Mouse (Mus musculus): ENCODE results near the gene Ppp1r18. TPM values are rescaled to one million over a fixed set of nuclear protein-coding genes. Genes with fewer than 3 reads are reported as not detected.
A peak's percentile ranks its signal among the peaks of the same experiment; 100 is the strongest.

The Ppp1r18 gene
- polyA plus RNA-seq, 1 experiment from 2014 or later: 21.3 TPM

DNA sequence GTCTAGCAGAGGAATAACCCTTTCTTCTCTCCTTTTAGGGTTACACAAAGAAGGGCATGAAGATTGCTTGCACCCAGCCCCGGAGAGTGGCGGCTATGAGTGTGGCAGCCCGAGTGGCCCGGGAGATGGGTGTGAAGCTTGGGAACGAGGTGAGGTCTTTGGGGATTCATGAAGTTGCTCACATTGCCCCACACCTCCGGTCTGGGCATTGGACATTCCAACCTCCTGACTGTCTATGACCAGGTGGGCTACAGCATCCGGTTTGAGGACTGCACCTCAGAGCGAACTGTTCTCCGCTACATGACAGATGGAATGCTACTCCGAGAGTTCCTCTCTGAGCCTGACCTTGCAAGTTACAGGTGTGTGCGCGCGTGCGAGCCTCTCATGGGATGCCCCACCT lies 18.4 kb downstream of the Ppp1r18 start:
- 94% methylated on average over 14 of the region's 14 CpGs for WGBS (ENCODE audit: insufficient replicate concordance)
- H3K4me1 ChIP-seq (ENCODE audit: control insufficient read depth, insufficient read depth, low read length): peaks cover 5% of the 10 kb centered on the region; the same call in 1 of the 2 replicates
- H3K27ac ChIP-seq (ENCODE audit: low read depth, low read length): no peak overlapping the region
- H3K4me3 ChIP-seq (ENCODE audit: low read depth, low read length): no peak overlapping the region
- ATAC-seq (replicated peaks; ENCODE audit: insufficient number of reproducible peaks, low FRiP score, low TSS enrichment): no peak
- H3K9me3 ChIP-seq (replicated peaks; ENCODE audit: control insufficient read depth, low read length): no peaks in the 10 kb centered on the region
- H3K4me2 ChIP-seq: no peak overlapping the region
- no peak overlapping the region for H3K9ac ChIP-seq (ENCODE audit: low read depth, low read length)
- H3K36me3 ChIP-seq (ENCODE audit: control insufficient read depth, insufficient read depth, low read length): peaks cover 38% of the 10 kb centered on the region
- H3K27me3 ChIP-seq (ENCODE audit: control insufficient read depth, insufficient read depth, low read length): no peaks in the 10 kb centered on the region

DNA sequence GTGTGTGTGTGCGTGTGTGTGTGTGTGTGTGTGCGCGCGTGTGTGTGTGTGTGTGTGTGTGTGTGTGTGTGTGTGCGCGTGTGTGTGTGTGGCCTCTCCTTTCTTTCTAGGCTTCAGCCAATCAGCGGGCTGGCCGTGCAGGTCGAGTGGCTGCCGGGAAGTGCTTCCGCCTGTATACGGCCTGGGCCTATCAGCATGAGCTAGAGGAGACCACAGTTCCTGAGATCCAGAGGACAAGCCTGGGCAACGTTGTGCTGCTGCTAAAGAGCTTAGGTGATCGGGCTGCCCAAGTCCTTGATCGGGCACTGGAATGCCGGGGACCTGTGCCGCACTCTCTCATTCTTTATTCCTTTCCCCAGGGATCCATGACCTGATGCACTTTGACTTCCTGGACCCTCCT lies 22.3 kb downstream of the Ppp1r18 start:
- Histone ChIP-seq H3K4me1 (ENCODE audit: control insufficient read depth, insufficient read depth, low read length) (no peaks in the 10 kb centered on the region), H3K27me3 (ENCODE audit: control insufficient read depth, insufficient read depth, low read length) (no peaks in the 10 kb centered on the region), H3K9me3 (replicated peaks; ENCODE audit: control insufficient read depth, low read length) (no peaks in the 10 kb centered on the region), H3K36me3 (ENCODE audit: control insufficient read depth, insufficient read depth, low read length) (peaks cover 50% of the 10 kb centered on the region), H3K9ac (ENCODE audit: low read depth, low read length) (no peak overlapping the region), H3K27ac (ENCODE audit: low read depth, low read length) (no peak overlapping the region), H3K4me3 (ENCODE audit: low read depth, low read length) (no peak overlapping the region), H3K4me2 (no peak overlapping the region)
- no peak for ATAC-seq (replicated peaks; ENCODE audit: insufficient number of reproducible peaks, low FRiP score, low TSS enrichment)
- 80% methylated on average over 15 of the region's 17 CpGs for WGBS (ENCODE audit: insufficient replicate concordance)

DNA sequence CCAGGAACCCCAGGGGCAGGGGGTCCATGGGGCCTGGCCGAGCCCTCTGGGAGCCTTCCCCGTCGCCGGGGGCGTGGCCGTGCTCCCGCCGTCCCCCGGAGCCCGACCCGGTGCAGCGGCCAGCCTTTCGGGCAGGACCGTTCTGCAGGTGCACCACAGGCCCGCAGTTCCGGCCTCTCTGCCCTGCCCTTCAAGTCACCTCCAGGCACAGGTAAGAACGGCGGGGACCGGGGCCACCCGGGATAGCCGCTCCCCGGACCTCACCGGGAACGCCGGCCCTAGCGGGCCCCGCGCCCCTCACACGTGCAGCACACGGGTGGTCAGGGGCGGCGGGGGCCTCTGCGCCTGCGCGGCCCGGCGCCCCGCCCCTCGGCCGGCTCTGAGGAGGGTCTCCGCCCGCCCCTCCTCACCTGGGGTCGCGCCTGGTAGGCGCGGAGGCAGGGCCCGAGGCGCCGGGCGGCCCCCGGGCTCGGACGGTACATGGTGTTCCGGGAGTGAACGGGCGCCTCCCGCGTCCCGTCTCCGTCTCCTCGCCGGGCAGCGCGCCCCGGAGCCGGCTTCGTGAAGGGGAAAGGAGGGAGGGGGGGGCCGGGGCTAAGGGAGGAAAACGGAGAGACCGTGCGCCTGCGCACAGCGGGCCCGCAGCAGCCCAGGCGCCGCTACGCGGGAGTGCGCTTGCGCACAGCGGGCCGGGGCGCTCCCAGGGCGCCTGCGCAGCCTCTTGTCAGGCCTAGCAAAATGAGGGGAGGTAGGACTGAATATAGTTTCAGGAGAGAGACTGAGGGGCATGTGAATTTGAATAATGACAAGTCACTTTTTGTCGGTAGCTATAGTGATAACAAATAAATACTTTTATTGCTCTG lies 31.6 kb downstream of the Ppp1r18 start, which contains the start of gene 2310061I04Rik:
Gene 2310061I04Rik (minus strand): TSS at position 651 of the 863 bp plus-strand sequence.
- peak within 1 kb of the TSS; percentile 80 for H3K27ac ChIP-seq (ENCODE audit: low read depth, low read length)
- WGBS (ENCODE audit: insufficient replicate concordance): 1% methylated on average over 85 of the region's 86 CpGs
- no peaks in the 10 kb centered on the region for H3K9me3 ChIP-seq (replicated peaks; ENCODE audit: control insufficient read depth, low read length)
- peak within 1 kb of the TSS; percentile 77 for H3K4me3 ChIP-seq (ENCODE audit: low read depth, low read length)
- no peaks in the 10 kb centered on the region for H3K27me3 ChIP-seq (ENCODE audit: control insufficient read depth, insufficient read depth, low read length)
- peaks cover 16% of the 10 kb centered on the region for H3K36me3 ChIP-seq (ENCODE audit: control insufficient read depth, insufficient read depth, low read length)
- peak within 1 kb of the TSS; percentile 98 for H3K4me2 ChIP-seq
- peak; percentile 85 for ATAC-seq (replicated peaks; ENCODE audit: insufficient number of reproducible peaks, low FRiP score, low TSS enrichment)
- H3K4me1 ChIP-seq (ENCODE audit: control insufficient read depth, insufficient read depth, low read length): peaks cover 14% of the 10 kb centered on the region
- peak within 1 kb of the TSS; percentile 87 for H3K9ac ChIP-seq (ENCODE audit: low read depth, low read length)

DNA sequence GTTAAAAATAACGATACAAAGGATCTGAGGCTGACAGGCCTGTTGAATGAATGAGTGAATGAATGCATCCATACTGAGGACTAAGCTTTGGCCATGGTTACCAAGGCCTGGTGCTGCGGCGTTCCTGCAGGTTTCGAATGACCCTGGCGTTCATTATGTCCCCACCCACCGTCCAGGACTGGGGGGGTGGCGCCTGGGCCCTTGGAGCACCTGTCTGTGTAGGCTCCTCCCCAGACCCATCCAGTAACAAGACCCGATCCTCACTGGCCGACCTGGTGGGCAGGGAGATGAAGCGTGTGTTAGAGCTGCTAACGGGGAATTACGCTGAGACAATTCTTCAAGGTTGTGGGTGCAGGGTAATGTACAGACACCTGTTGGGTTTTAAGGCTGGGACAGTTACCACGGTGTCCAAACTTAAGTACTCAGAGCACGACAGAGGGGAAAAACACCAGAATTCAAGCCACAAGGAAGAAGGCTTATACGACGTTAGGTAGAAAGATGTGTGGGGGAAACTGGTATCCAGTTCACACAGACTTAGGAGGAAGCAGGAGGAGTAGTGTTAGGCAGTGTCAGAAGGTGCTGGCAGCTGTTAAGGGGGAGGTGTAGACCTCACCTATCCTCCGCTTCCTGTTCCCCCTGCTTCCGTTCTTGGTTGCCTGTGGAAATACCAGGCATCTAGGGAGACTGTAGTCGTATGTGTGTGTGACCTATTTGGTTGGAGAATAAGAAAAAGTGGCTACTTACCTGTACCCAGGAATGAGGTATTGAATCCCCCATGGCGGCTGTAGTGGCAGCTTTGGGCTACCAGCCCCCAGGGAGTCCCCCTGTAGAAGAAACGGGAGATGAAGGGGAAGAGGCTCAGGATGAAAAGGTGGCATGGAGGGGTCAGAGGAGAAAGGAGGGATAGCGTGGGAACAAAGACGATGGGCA lies 32.5 kb downstream of the Ppp1r18 start:
- H3K4me2 ChIP-seq: peak overlapping the region; percentile 98
- H3K27me3 ChIP-seq (ENCODE audit: control insufficient read depth, insufficient read depth, low read length): no peaks in the 10 kb centered on the region
- H3K9ac ChIP-seq (ENCODE audit: low read depth, low read length): peak overlapping the region; percentile 56; the same call in 1 of the 2 replicates
- 40% methylated on average over 23 of the region's 23 CpGs for WGBS (ENCODE audit: insufficient replicate concordance)
- H3K27ac ChIP-seq (ENCODE audit: low read depth, low read length): peak overlapping the region; percentile 43
- H3K9me3 ChIP-seq (replicated peaks; ENCODE audit: control insufficient read depth, low read length): no peaks in the 10 kb centered on the region
- 0 out of 2 replicates have a peak, but pooled peaks have one; percentile 5 for ATAC-seq (replicated peaks; ENCODE audit: insufficient number of reproducible peaks, low FRiP score, low TSS enrichment)
- H3K4me3 ChIP-seq (ENCODE audit: low read depth, low read length): peak overlapping the region; percentile 77
- H3K4me1 ChIP-seq (ENCODE audit: control insufficient read depth, insufficient read depth, low read length): peaks cover 14% of the 10 kb centered on the region
- H3K36me3 ChIP-seq (ENCODE audit: control insufficient read depth, insufficient read depth, low read length): peaks cover 11% of the 10 kb centered on the region

DNA sequence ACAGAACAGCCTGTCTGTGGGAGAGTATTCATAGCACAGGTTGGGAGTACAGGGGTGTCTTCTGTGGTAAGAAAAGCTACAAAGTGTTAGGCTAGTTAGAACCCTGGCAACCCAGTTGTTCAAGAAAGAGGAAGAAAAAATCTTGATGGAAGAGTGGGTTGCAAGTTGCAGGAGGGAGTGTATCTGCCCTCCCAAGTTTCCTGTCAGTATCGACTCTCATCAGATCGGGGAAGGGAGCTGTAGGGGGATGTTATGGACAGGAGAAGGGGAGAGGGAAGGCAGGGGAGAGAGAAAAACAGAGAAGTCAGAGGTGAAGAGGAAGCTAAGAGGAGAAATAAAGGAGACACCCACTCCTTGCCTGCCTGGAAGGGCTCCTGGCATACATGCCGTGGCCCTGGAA lies 35.2 kb downstream of the Ppp1r18 start:
- Histone ChIP-seq H3K4me2 (no peak overlapping the region), H3K9ac (ENCODE audit: low read depth, low read length) (no peak overlapping the region), H3K9me3 (replicated peaks; ENCODE audit: control insufficient read depth, low read length) (no peaks in the 10 kb centered on the region), H3K4me3 (ENCODE audit: low read depth, low read length) (no peak overlapping the region), H3K27me3 (ENCODE audit: control insufficient read depth, insufficient read depth, low read length) (no peaks in the 10 kb centered on the region), H3K27ac (ENCODE audit: low read depth, low read length) (no peak overlapping the region), H3K4me1 (ENCODE audit: control insufficient read depth, insufficient read depth, low read length) (peaks cover 14% of the 10 kb centered on the region), H3K36me3 (ENCODE audit: control insufficient read depth, insufficient read depth, low read length) (peaks cover 9% of the 10 kb centered on the region; the same call in 1 of the 2 replicates)
- no peak for ATAC-seq (replicated peaks; ENCODE audit: insufficient number of reproducible peaks, low FRiP score, low TSS enrichment)
- 78% methylated on average over 3 of the region's 3 CpGs for WGBS (ENCODE audit: insufficient replicate concordance)

DNA sequence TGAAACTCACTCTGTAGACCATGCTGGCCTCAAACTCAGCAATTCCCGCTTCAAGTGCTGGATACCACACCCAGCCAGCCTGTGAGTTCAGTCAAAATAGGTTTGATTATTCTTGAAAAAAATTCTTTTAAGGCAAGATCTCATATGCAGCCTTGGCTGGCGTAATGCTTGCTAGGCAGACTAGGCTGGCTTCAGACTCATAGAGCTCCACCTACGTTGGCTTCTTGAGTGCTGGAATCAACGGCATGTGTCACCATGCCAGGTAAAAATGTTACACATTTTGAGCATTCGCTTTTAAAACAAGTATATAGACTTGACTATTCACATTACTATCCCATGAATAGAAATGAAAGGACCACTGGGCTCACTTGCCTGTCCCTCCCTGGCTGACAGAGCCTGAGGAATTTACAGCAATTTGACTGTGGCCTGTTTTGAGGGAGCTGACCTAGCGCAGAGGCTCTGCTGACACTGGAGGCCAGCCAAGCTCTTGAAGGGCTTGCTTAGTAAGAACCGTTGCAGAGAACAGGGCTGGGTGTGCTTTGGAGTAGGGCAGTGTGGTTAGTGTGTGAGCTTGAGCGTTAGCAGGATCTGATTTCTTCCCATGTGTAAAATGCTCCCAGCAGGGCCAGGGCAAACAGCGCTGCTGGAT lies 38.1 kb downstream of the Ppp1r18 start:
- H3K9me3 ChIP-seq (replicated peaks; ENCODE audit: control insufficient read depth, low read length): no peaks in the 10 kb centered on the region
- no peaks in the 10 kb centered on the region for H3K4me1 ChIP-seq (ENCODE audit: control insufficient read depth, insufficient read depth, low read length)
- WGBS (ENCODE audit: insufficient replicate concordance): 83% methylated on average over 9 of the region's 9 CpGs
- ATAC-seq (replicated peaks; ENCODE audit: insufficient number of reproducible peaks, low FRiP score, low TSS enrichment): no peak
- H3K4me2 ChIP-seq: no peak overlapping the region
- H3K27me3 ChIP-seq (ENCODE audit: control insufficient read depth, insufficient read depth, low read length): no peaks in the 10 kb centered on the region
- H3K4me3 ChIP-seq (ENCODE audit: low read depth, low read length): no peak overlapping the region
- H3K36me3 ChIP-seq (ENCODE audit: control insufficient read depth, insufficient read depth, low read length): peaks cover 11% of the 10 kb centered on the region
- H3K27ac ChIP-seq (ENCODE audit: low read depth, low read length): no peak overlapping the region
- 0 out of 2 replicates have a peak overlapping the region, but pooled peaks have one; percentile 16 for H3K9ac ChIP-seq (ENCODE audit: low read depth, low read length)

DNA sequence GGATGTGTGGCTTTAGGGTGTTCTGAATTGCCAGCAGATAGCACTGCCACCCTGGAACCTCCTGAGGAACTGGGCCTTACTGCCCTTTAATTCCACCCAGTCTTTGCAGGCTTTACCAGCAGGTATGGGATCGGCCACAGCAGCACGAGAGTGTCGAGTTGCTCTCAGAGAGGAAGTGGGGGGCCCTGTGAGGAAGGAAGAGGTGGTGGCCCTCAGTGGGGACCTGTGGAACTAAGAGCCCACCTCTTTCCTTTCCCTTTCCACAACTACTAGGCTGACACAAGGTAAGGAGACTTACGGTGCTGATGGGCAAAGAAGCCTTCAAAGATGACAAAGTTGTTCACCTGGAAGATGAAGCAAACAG lies 38.6 kb downstream of the Ppp1r18 start:
- Histone ChIP-seq H3K4me3 (ENCODE audit: low read depth, low read length) (no peak overlapping the region), H3K4me2 (no peak overlapping the region), H3K9ac (ENCODE audit: low read depth, low read length) (no peak overlapping the region), H3K27ac (ENCODE audit: low read depth, low read length) (no peak overlapping the region), H3K4me1 (ENCODE audit: control insufficient read depth, insufficient read depth, low read length) (peaks cover 2% of the 10 kb centered on the region), H3K27me3 (ENCODE audit: control insufficient read depth, insufficient read depth, low read length) (no peaks in the 10 kb centered on the region), H3K9me3 (replicated peaks; ENCODE audit: control insufficient read depth, low read length) (no peaks in the 10 kb centered on the region), H3K36me3 (ENCODE audit: control insufficient read depth, insufficient read depth, low read length) (peaks cover 11% of the 10 kb centered on the region)
- WGBS (ENCODE audit: insufficient replicate concordance): 71% methylated on average over 4 of the region's 4 CpGs
- no peak for ATAC-seq (replicated peaks; ENCODE audit: insufficient number of reproducible peaks, low FRiP score, low TSS enrichment)

DNA sequence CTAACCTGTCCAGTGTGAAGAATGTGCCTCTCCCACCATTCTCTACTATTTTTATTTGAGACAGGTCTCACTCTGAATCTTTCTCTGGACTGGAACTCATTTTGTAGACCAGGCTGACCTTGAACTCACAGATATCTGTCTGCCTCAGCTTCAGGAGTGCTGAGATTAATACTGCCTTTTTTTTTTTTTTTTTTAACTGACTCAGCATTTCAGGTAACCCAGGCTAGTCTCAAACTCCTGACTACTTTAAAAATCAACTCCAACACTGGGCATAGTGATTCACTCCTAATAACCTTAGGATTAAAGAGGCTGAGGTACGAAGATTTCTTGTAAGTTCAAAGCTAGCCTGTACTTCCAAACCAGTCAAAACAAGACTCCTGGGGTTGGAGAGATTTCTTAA lies 40.2 kb downstream of the Ppp1r18 start:
- WGBS (ENCODE audit: insufficient replicate concordance): 90% methylated on average over 1 of the region's 1 CpGs
- H3K4me3 ChIP-seq (ENCODE audit: low read depth, low read length): no peak overlapping the region

More for the DNA sequence above, 40.2 kb downstream of the Ppp1r18 start:
- peaks cover 6% of the 10 kb centered on the region for H3K4me1 ChIP-seq (ENCODE audit: control insufficient read depth, insufficient read depth, low read length)
- no peaks in the 10 kb centered on the region for H3K9me3 ChIP-seq (replicated peaks; ENCODE audit: control insufficient read depth, low read length)
- peaks cover 11% of the 10 kb centered on the region for H3K36me3 ChIP-seq (ENCODE audit: control insufficient read depth, insufficient read depth, low read length)
- no peak overlapping the region for H3K9ac ChIP-seq (ENCODE audit: low read depth, low read length)
- no peak overlapping the region for H3K4me2 ChIP-seq
- ATAC-seq (replicated peaks; ENCODE audit: insufficient number of reproducible peaks, low FRiP score, low TSS enrichment): no peak
- no peak overlapping the region for H3K27ac ChIP-seq (ENCODE audit: low read depth, low read length)
- H3K27me3 ChIP-seq (ENCODE audit: control insufficient read depth, insufficient read depth, low read length): no peaks in the 10 kb centered on the region

Measured in heart, embryonic 11.5 days (tissue).